Comparison of ENCODE assay signal across 9 mouse cellular contexts in genomic region chr1:92212003-92212750, GRCm38 (mm10). TPM values are rescaled to one million over a fixed set of nuclear protein-coding genes. Genes with fewer than 3 reads are reported as not detected.
DNase-seq lines count a peak whose midpoint lies in the region; ATAC-seq lines count a peak whose summit lies in the region.
"Had no signal": no experiment of that assay in that cellular context is flagged by ENCODE, and none has a peak within 500 bp of the region (broad histone marks: within the 10 kb centered on the region; RNA-seq: fewer than 3 reads in every experiment).

No protein-coding gene starts in this region.

- peak overlapping the region; percentile 37 for H3K27ac ChIP-seq in heart, embryonic 10.5 days
- H3K27ac ChIP-seq: liver, embryonic 15.5 days had no signal

- 33% methylated on average over 13 of the region's 13 CpGs for WGBS in heart, embryonic 10.5 days

- H3K36me3 ChIP-seq in heart, embryonic 10.5 days, result no peaks in the 10 kb centered on the region
- H3K36me3 ChIP-seq: liver, embryonic 15.5 days had no signal

- no peak for ATAC-seq in megakaryocyte-erythroid progenitor cell, adult 5-6 weeks (replicated peaks; ENCODE audit: low FRiP score, low TSS enrichment, poor library complexity, severe bottlenecking)

- H3K27me3 ChIP-seq in heart, embryonic 10.5 days (ENCODE audit: insufficient read depth, poor library complexity, severe bottlenecking), result no peaks in the 10 kb centered on the region
- H3K27me3 ChIP-seq: liver, embryonic 15.5 days had no signal

- H3K4me3 ChIP-seq in heart, embryonic 10.5 days, result no peak overlapping the region
- H3K4me3 ChIP-seq: liver, embryonic 15.5 days had no signal

- H3K4me1 ChIP-seq in heart, embryonic 10.5 days, result peaks cover 23% of the 10 kb centered on the region
- H3K4me1 ChIP-seq: liver, embryonic 15.5 days had no signal

- intact Hi-C loops in heart, postnatal 25 days (cut with DNase I), result no loop called here

- no peaks in the 10 kb centered on the region for H3K9me3 ChIP-seq in heart, embryonic 10.5 days
- H3K9me3 ChIP-seq: liver, embryonic 15.5 days had no signal

- DNase-seq in heart, adult 11 months, result peak; percentile 93
- DNase-seq in heart, postnatal 25 days (ENCODE audit: low spot score), result no peak
- peak; percentile 62 to 76 for DNase-seq in adrenal gland, postnatal 36 days
- no peak for DNase-seq in heart, embryonic 10.5 days (ENCODE audit: low spot score)
- peak; percentile 74 for DNase-seq in mesoderm, embryonic 11.5 days (ENCODE audit: low read depth, low spot score)
- DNase-seq in spleen, adult 12 weeks (ENCODE audit: low spot score), result no peak
- DNase-seq in cerebellum, adult 11-12 months, result no peak

RNA-seq across cellular contexts. Expression of gene Hdac4, which starts 16.7 kb away (rescaled TPM):
- 10 to 100 TPM; 36.1 to 51.8 TPM for total RNA-seq in heart, postnatal 25 days (2021)
- total RNA-seq in adrenal gland, postnatal 36 days (2021), result 10 to 100 TPM; 76.9 to 97.4 TPM
- 9.7 and 14.2 TPM in 2 replicates for polyA plus RNA-seq in heart, embryonic 10.5 days (2016; fragmentation: Nextera tagmentation; extraction: Ambion mirVana)
- 20.3 and 23.8 TPM in 2 replicates for total RNA-seq in megakaryocyte-erythroid progenitor cell, adult 5-6 weeks (2014; fragmentation: Nextera tagmentation)
- total RNA-seq in megakaryocyte-erythroid progenitor cell, adult 5-6 weeks (2017), result 6.6 and 12.4 TPM in 2 replicates

Comparison
In these comparisons a context has a peak if more than half of its experiments do, and no peak if none do; other contexts are left out.
1. DNase-seq: peak in heart, adult 11 months (single experiment), adrenal gland, postnatal 36 days (2 of 2) and mesoderm, embryonic 11.5 days (single experiment); none in heart, postnatal 25 days (single experiment), heart, embryonic 10.5 days (single experiment), spleen, adult 12 weeks (single experiment) and cerebellum, adult 11-12 months (single experiment).